Mouse (Mus musculus) neural tube, embryonic 11.5 days (tissue): ENCODE data around the gene Rin2. TPM values are rescaled to one million over a fixed set of nuclear protein-coding genes. Genes with fewer than 3 reads are reported as not detected.

Experiments
- ATAC-seq: fragments of 200-750 bp; cut with Nextera tagmentation; 2 replicates; pipeline ENCODE4 v1.8.0; 2017; ENCODE audit warnings: moderate number of reproducible peaks, mild to moderate bottlenecking, moderate TSS enrichment, moderate library complexity; ENCODE audit not compliant: insufficient read depth, low FRiP score, low TSS enrichment
- DNase-seq: peaks from one replicate; pipeline ENCODE4 v3.0.0-alpha.2; 2015; ENCODE audit warnings: low spot score
- H3K27ac ChIP-seq: fragments of 300-500 bp; sonication (generic); 2 replicates; pipeline ENCODE4 v1.5.1; 2014; ENCODE audit warnings: low read depth, mild to moderate bottlenecking, low read length
- H3K27me3 ChIP-seq: fragments of 300-500 bp; sonication (generic); 2 replicates; pipeline ENCODE4 v1.6.1; 2014; ENCODE audit warnings: mild to moderate bottlenecking, low read length, mixed read lengths; ENCODE audit not compliant: control insufficient read depth, insufficient read depth
- H3K36me3 ChIP-seq: fragments of 300-500 bp; sonication (generic); 2 replicates; pipeline ENCODE4 v1.6.1; 2014; ENCODE audit warnings: mild to moderate bottlenecking, low read length, moderate library complexity, mixed read lengths; ENCODE audit not compliant: control insufficient read depth, insufficient read depth
- H3K4me1 ChIP-seq: fragments of 300-500 bp; sonication (generic); 2 replicates; pipeline ENCODE4 v1.6.1; 2014; ENCODE audit warnings: low read length, mixed read lengths; ENCODE audit not compliant: control insufficient read depth, insufficient read depth
- H3K4me2 ChIP-seq: fragments of 300-500 bp; sonication (generic); 2 replicates; pipeline ENCODE4 v1.6.1; 2014; ENCODE audit warnings: low read depth, mild to moderate bottlenecking, moderate library complexity
- H3K4me3 ChIP-seq: fragments of 300-500 bp; sonication (generic); 2 replicates; pipeline ENCODE4 v1.5.1; 2014; ENCODE audit warnings: low read depth, low read length
- H3K9ac ChIP-seq: fragments of 300-500 bp; sonication (generic); 2 replicates; pipeline ENCODE4 v1.6.1; 2014; ENCODE audit warnings: mild to moderate bottlenecking, low read length
- H3K9me3 ChIP-seq: fragments of 300-500 bp; sonication (generic); 2 replicates; pipeline ENCODE4 v1.6.1; 2016; ENCODE audit warnings: low read length; ENCODE audit not compliant: control insufficient read depth
- WGBS: fragments of 180-500 bp; shearing (Covaris S2); extraction: QIAGEN DNeasy Blood & Tissue Kit; methylation state at CpG from one replicate; pipeline ENCODE4 v1.1.7; 2014; 5-methylcytosine and 5-hydroxymethylcytosine counted together
- polyA plus RNA-seq: library from polyadenylated mRNA; unstranded; fragments of >200 nt; fragmentation: Nextera tagmentation; extraction: Ambion mirVana; gene quantifications from 2 replicates; pipeline ENCODE4 v1.2.1, GENCODE M21; 2014

Rin2 gene
- polyA plus RNA-seq, 1 experiment from 2014 or later, result 22.0 TPM

- no peak for DNase-seq
- Histone ChIP-seq H3K4me2 (no peak overlapping the region), H3K27me3 (no peaks in the 10 kb centered on the region), H3K27ac (no peak overlapping the region), H3K4me1 (no peaks in the 10 kb centered on the region), H3K4me3 (no peak overlapping the region), H3K36me3 (no peaks in the 10 kb centered on the region), H3K9ac (no peak overlapping the region), H3K9me3 (no peaks in the 10 kb centered on the region)
- no peak for ATAC-seq
- WGBS, result 76% methylated on average over 5 of the region's 5 CpGs
These were observed 60.1 kb downstream of the Rin2 start for GRCm38 (mm10) chr2:145735079-145735478.

- WGBS, result 62% methylated on average over 1 of the region's 1 CpGs
- H3K9ac ChIP-seq, result no peak overlapping the region
- no peak overlapping the region for H3K4me2 ChIP-seq
- no peak overlapping the region for H3K27ac ChIP-seq
- DNase-seq (no peak), ATAC-seq (no peak)
- no peaks in the 10 kb centered on the region for H3K4me1 ChIP-seq
- H3K27me3 ChIP-seq, result no peaks in the 10 kb centered on the region
- H3K4me3 ChIP-seq, result no peak overlapping the region
- H3K36me3 ChIP-seq, result no peaks in the 10 kb centered on the region
- no peaks in the 10 kb centered on the region for H3K9me3 ChIP-seq
These were observed 61.5 kb downstream of the Rin2 start for GRCm38 (mm10) chr2:145736543-145736942.

DNA sequence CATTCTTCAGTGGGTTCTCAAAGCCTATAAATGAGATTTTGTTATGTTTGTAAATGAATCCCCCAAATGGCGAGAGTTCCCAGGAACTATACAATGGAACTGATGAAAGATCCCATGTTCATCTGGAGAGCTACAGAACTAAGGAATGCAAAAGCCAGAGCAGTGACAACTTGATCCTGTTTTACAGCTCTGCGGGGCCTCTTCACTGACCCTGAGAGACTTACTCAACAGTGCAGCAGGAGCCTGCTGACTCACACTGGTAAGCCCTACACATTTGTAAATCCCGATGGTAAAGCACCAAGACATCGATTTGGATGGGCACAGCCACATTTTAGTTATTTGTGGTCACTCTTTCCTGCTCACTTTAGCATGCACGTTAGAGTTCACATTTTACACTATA lies 62.2 kb downstream of the Rin2 start:
- Histone ChIP-seq H3K4me3 (no peak overlapping the region), H3K36me3 (no peaks in the 10 kb centered on the region), H3K27ac (no peak overlapping the region), H3K4me2 (no peak overlapping the region), H3K27me3 (no peaks in the 10 kb centered on the region), H3K9ac (no peak overlapping the region), H3K9me3 (no peaks in the 10 kb centered on the region), H3K4me1 (no peaks in the 10 kb centered on the region)
- ATAC-seq, result no peak
- 34% methylated on average over 5 of the region's 5 CpGs for WGBS
- no peak for DNase-seq

GRCm38 (mm10) chr2:145740729-145741128 lies 65.7 kb downstream of the Rin2 start:
- H3K27me3 ChIP-seq, result no peaks in the 10 kb centered on the region
- H3K9me3 ChIP-seq, result no peaks in the 10 kb centered on the region
- ATAC-seq (no peak), DNase-seq (no peak)
- H3K9ac ChIP-seq, result no peak overlapping the region
- no peak overlapping the region for H3K27ac ChIP-seq
- H3K4me3 ChIP-seq, result no peak overlapping the region
- no peak overlapping the region for H3K4me2 ChIP-seq
- no peaks in the 10 kb centered on the region for H3K4me1 ChIP-seq
- H3K36me3 ChIP-seq, result no peaks in the 10 kb centered on the region
- WGBS, result 90% methylated on average over 5 of the region's 5 CpGs

DNA sequence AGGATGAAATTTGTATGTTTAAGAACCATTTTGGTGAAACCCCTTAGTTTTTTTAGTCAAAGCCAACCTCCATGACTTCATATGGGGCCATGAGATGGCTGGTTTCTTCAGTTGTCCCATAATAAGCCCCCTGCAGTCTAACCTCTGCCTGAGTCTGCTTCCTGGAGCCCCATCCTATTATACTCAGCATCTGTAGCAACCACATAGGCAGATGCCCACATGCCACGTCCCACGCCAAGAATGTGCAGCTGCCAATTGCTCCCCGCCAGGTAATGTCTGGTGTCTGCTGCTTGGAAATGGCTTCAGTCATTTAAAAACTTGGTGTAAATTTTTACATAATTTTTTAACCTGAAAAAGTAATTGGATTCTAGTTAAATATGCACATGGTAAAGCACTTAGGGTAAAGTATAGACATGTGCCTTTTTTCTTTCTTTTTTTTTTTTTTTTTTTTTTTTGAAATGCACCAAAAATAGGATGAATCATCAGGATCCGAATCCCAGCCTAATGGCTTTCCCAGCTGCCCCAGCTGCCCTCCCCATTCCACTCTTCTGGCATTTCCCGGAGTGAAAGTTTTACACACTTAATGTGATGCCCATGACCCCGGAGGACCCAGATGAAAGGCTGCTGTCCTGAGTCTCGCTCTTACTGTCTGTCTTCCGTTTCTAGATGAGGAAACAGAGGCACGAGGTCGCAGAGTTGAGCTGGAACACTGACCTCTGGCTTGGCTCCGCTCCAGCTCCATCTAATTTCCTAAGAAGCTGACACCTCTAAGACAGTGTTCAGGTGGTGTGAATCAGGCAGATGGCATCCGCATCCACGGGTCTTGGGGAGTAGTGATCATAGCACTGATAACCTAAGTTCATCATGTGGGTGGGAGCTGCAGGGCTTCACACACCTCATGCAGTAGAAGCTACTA lies 68.0 kb downstream of the Rin2 start:
- no peak overlapping the region for H3K4me2 ChIP-seq
- H3K4me1 ChIP-seq, result no peaks in the 10 kb centered on the region
- H3K9me3 ChIP-seq, result no peaks in the 10 kb centered on the region
- no peaks in the 10 kb centered on the region for H3K36me3 ChIP-seq
- no peaks in the 10 kb centered on the region for H3K27me3 ChIP-seq
- 55% methylated on average over 13 of the region's 13 CpGs for WGBS
- H3K4me3 ChIP-seq, result no peak overlapping the region
- H3K27ac ChIP-seq, result no peak overlapping the region
- DNase-seq, result peak; percentile 13
- H3K9ac ChIP-seq, result no peak overlapping the region
- no peak for ATAC-seq

DNA sequence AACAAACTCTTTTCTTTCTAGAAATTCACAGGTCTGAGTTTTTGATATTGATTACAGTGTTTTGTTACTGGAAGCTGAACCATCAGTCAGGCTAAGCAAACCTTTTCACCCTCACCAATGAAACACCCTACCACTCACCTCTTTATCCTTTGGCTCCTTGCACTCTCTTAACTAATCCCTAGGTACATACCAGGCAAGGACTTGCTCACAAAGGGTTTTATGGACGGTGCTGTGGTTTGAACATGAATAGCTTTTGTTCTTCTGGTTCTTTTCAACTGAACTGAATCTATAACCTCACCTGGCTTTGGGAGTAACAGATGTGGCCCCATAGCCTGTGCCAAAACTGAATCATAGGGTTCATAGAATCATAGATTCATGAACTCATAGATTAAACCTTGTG lies 71.4 kb downstream of the Rin2 start:
- ATAC-seq, result no peak
- whole genome bisulfite sequencing, result 57% methylated on average over 1 of the region's 1 CpGs
- Histone ChIP-seq H3K27ac (no peak overlapping the region), H3K9me3 (no peaks in the 10 kb centered on the region), H3K27me3 (no peaks in the 10 kb centered on the region), H3K9ac (no peak overlapping the region), H3K4me1 (no peaks in the 10 kb centered on the region), H3K4me2 (no peak overlapping the region), H3K36me3 (no peaks in the 10 kb centered on the region), H3K4me3 (no peak overlapping the region)
- no peak for DNase-seq

- DNase-seq, result no peak
- Histone ChIP-seq H3K36me3 (no peaks in the 10 kb centered on the region), H3K4me3 (no peak overlapping the region), H3K4me2 (no peak overlapping the region), H3K27ac (no peak overlapping the region), H3K9me3 (no peaks in the 10 kb centered on the region), H3K9ac (no peak overlapping the region), H3K4me1 (no peaks in the 10 kb centered on the region), H3K27me3 (no peaks in the 10 kb centered on the region)
- WGBS, result 58% methylated on average over 5 of the region's 5 CpGs
- no peak for ATAC-seq
These were observed 74.6 kb downstream of the Rin2 start for GRCm38 (mm10) chr2:145749645-145750044.

DNA sequence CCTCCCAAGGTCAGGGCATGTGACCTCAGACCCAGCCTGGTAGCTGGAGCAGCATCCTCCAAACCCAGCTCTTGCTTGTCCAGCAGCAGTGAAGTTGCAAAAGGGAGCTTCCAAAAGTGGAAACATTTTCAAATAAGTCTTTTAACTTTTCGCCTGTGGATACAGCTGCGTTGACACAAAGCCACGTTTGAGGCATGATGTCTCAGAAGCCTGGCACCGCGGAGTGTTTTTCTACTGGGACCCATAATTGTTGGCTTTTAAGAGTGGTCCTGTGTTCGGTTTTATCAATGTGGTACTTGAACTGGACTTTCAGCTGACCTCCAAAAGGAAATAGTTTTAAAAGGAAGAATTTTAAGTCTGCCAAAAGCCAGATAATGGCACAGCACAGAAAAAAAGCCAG lies 77.6 kb downstream of the Rin2 start:
- no peaks in the 10 kb centered on the region for H3K27me3 ChIP-seq
- no peaks in the 10 kb centered on the region for H3K9me3 ChIP-seq
- no peak overlapping the region for H3K4me2 ChIP-seq
- H3K27ac ChIP-seq, result no peak overlapping the region
- 80% methylated on average over 6 of the region's 6 CpGs for WGBS
- H3K4me3 ChIP-seq, result no peak overlapping the region
- H3K4me1 ChIP-seq, result no peaks in the 10 kb centered on the region
- H3K9ac ChIP-seq, result no peak overlapping the region
- DNase-seq (no peak), ATAC-seq (no peak)
- no peaks in the 10 kb centered on the region for H3K36me3 ChIP-seq

DNA sequence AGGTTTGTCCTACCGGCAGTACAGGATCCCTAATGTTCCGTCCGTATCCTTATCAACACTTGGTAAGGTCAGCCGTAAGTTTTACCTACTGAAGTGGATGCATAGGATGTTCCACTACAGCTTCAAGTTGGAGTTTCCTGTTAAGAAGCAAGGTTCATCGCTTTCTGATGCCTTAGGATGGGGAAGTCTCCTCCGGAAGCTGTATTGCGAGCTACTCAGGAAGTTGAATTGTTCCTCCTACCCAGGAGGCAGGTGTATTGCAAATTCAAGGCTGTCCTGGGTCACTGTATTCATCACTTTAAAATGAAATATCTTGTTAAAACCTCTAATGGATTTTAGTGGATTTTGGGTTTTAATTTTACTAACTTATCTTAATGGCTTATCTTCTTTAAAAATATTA lies 79.0 kb downstream of the Rin2 start:
- Histone ChIP-seq H3K36me3 (no peaks in the 10 kb centered on the region), H3K4me1 (no peaks in the 10 kb centered on the region), H3K27me3 (no peaks in the 10 kb centered on the region), H3K4me3 (no peak overlapping the region), H3K9ac (no peak overlapping the region), H3K27ac (no peak overlapping the region), H3K9me3 (no peaks in the 10 kb centered on the region), H3K4me2 (no peak overlapping the region)
- no peak for ATAC-seq
- 89% methylated on average over 7 of the region's 7 CpGs for WGBS
- no peak for DNase-seq
